Mouse (Mus musculus) kidney, postnatal 0 days (tissue): Measurements from ENCODE around the gene Uhrf1bp1. TPM values are rescaled to one million over a fixed set of nuclear protein-coding genes. Genes with fewer than 3 reads are reported as not detected.

Experiments
- ATAC-seq: fragments of 200-750 bp; cut with Nextera tagmentation; replicated peaks from 2 replicates; pipeline ENCODE4 v1.8.0; 2017; ENCODE audit warnings: low read depth, moderate number of reproducible peaks, moderate TSS enrichment, moderate library complexity; ENCODE audit not compliant: low FRiP score
- DNase-seq: peaks from one replicate; pipeline ENCODE4 v3.0.0-alpha.2; 2016; ENCODE audit warnings: low spot score
- H3K27ac ChIP-seq: fragments of 300-500 bp; sonication (generic); 2 replicates; pipeline ENCODE4 v1.5.1; 2014; ENCODE audit warnings: mild to moderate bottlenecking
- H3K27me3 ChIP-seq: fragments of 300-500 bp; sonication (generic); 2 replicates; pipeline ENCODE4 v1.6.1; 2014; ENCODE audit warnings: low read length, mixed read lengths; ENCODE audit not compliant: insufficient read depth
- H3K36me3 ChIP-seq: fragments of 300-500 bp; sonication (generic); 2 replicates; pipeline ENCODE4 v1.6.1; 2014; ENCODE audit warnings: low read length, mixed read lengths; ENCODE audit not compliant: insufficient read depth
- H3K4me1 ChIP-seq: fragments of 300-500 bp; sonication (generic); replicated peaks from 2 replicates; pipeline ENCODE4 v1.6.1; 2014; ENCODE audit warnings: antibody characterized with exemption, low read length, mixed read lengths; ENCODE audit not compliant: insufficient read depth
- H3K4me2 ChIP-seq: fragments of 300-500 bp; sonication (generic); 2 replicates; pipeline ENCODE4 v1.6.1; 2014; ENCODE audit warnings: mild to moderate bottlenecking, low read length, moderate library complexity, mixed read lengths
- H3K4me3 ChIP-seq: fragments of 300-500 bp; sonication (generic); replicated peaks from 2 replicates; pipeline ENCODE4 v1.5.1; 2014; ENCODE audit warnings: low read depth, low read length
- H3K9ac ChIP-seq: fragments of 300-500 bp; sonication (generic); 2 replicates; pipeline ENCODE4 v1.6.1; 2014; ENCODE audit warnings: low read depth, low read length
- H3K9me3 ChIP-seq: fragments of 300-500 bp; sonication (generic); replicated peaks from 2 replicates; pipeline ENCODE4 v1.6.1; 2016; ENCODE audit warnings: low read length, inconsistent platforms, mixed read lengths
- CTCF ChIP-seq: IDR thresholded peaks from 2 replicates; pipeline ENCODE4 v1.5.1; 2016; ENCODE audit warnings: antibody characterized with exemption, low read depth, mild to moderate bottlenecking, moderate library complexity
- WGBS: fragments of 180-500 bp; shearing (Covaris S2); extraction: QIAGEN DNeasy Blood & Tissue Kit; methylation state at CpG from one replicate; pipeline ENCODE4 v1.1.7; 2014; 5-methylcytosine and 5-hydroxymethylcytosine counted together
- polyA plus RNA-seq: library from polyadenylated mRNA; unstranded; fragments of >200 nt; fragmentation: Nextera tagmentation; extraction: Ambion mirVana; gene quantifications from 2 replicates; pipeline ENCODE4 v1.2.1, GENCODE M21; 2015

Uhrf1bp1 gene
- polyA plus RNA-seq, 1 experiment from 2014 or later, result 3.4 TPM

DNA sequence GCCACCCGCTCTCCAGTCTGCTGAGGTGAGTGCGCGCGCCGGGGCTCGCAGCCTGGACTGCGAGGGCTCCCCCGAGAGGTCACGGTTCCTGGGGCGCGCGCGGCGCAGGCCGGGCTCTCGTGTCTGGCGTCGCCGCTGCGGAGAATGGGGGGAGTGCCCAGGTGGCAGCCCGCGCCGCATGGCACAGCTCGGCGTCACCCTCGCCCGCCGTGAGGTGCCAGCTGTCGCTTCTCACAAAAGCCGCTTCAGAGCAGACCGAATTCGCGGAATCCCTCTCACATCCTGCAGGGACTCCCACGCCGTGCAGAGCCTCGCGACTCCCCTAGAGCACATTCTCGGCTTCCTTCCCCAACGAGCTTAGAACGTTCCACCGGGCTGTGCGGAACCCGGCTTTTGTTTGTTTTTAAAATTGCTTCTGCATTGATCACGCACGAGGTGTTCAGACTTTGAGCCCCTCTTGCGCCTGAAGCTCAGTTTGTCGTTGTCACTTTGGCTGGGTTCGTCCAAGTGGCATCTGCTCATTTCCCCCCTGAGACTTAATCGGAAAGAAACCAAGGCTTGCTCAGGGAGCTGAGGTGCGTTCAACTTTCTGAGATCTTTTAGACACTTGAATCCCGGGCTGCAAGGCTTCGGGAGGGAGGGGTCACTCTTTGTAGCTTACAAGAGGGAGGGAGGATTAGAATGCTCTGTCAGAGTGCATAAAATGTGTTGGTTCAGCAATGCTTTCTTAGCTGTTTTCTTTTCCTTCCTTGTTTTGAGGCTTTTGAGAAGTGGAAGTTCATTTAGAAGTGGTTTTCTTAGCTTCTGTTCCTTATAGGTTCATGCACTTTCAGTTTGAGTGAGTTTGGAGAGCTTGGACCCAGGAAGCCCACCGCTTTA, 53.6 kb downstream of the Uhrf1bp1 start, which contains the start of gene Taf11:
Gene Taf11, minus strand, starts transcription at position 223 of the 879 bp plus-strand sequence.
- Histone ChIP-seq H3K27ac (peak within 1 kb of the TSS; percentile 94), H3K9ac (peak within 1 kb of the TSS; percentile 86), H3K4me3 (peak within 1 kb of the TSS; percentile 91), H3K9me3 (no peaks in the 10 kb centered on the region), H3K4me1 (peaks cover 14% of the 10 kb centered on the region), H3K27me3 (no peaks in the 10 kb centered on the region), H3K36me3 (peaks cover 11% of the 10 kb centered on the region), H3K4me2 (peak within 1 kb of the TSS; percentile 85)
- WGBS, result 2% methylated on average over 50 of the region's 53 CpGs
- DNase-seq (peak; percentile 53), ATAC-seq (peak; percentile 50)
- no peak for TF ChIP-seq CTCF

DNA sequence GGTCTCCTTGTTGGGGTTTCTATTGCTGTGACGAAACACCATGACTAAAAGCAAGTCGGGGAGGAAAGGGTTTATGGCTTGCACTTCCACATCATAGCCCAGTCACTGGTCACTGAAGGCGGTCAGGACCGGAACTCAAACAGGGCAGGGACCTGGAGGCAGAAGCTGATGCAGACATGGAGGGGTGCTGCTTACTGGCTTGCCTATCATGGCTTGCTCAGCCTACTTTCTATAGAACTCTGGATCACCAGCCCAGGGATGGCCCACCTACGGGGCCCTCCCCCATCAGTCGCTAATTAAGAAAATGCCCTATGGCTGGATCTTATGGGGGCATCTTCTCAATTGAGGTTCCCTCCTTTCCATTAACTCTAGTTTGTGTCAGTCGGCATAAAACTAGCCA, 55.1 kb downstream of the Uhrf1bp1 start:
- H3K36me3 ChIP-seq, result peaks cover 8% of the 10 kb centered on the region
- TF ChIP-seq CTCF, result no peak
- no peak for ATAC-seq
- H3K9ac ChIP-seq, result no peak overlapping the region
- H3K4me2 ChIP-seq, result peak overlapping the region; percentile 85; the same call in 1 of the 2 replicates
- DNase-seq, result no peak
- H3K4me1 ChIP-seq, result peaks cover 14% of the 10 kb centered on the region
- H3K9me3 ChIP-seq, result no peaks in the 10 kb centered on the region
- 86% methylated on average over 7 of the region's 7 CpGs for WGBS
- H3K27ac ChIP-seq, result no peak overlapping the region
- H3K4me3 ChIP-seq, result no peak overlapping the region
- H3K27me3 ChIP-seq, result no peaks in the 10 kb centered on the region

DNA sequence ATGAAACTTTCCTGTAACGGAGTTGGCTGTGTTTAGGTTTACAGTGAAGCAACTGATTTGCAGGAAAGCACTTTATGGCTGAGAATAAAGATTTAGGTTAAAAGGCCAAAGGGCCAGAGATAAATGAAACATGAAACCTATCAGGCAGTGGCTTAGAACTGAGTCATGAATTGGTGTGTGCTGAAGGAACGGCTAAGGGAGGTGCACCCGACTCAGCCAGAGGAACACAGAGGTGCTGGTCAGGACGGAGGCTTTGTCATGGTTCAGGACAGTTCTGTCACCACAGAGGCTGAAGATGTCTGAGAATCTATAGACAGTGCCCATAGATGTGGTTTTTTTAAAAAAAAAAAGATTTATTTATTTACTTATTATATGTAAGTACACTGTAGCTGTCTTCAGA, 58.5 kb downstream of the Uhrf1bp1 start:
- DNase-seq (no peak), ATAC-seq (no peak)
- Histone ChIP-seq H3K9ac (no peak overlapping the region), H3K27me3 (no peaks in the 10 kb centered on the region), H3K9me3 (no peaks in the 10 kb centered on the region), H3K4me3 (no peak overlapping the region), H3K4me2 (no peak overlapping the region), H3K36me3 (peaks cover 8% of the 10 kb centered on the region), H3K4me1 (peaks cover 10% of the 10 kb centered on the region), H3K27ac (no peak overlapping the region)
- 55% methylated on average over 4 of the region's 4 CpGs for WGBS
- TF ChIP-seq CTCF, result no peak

DNA sequence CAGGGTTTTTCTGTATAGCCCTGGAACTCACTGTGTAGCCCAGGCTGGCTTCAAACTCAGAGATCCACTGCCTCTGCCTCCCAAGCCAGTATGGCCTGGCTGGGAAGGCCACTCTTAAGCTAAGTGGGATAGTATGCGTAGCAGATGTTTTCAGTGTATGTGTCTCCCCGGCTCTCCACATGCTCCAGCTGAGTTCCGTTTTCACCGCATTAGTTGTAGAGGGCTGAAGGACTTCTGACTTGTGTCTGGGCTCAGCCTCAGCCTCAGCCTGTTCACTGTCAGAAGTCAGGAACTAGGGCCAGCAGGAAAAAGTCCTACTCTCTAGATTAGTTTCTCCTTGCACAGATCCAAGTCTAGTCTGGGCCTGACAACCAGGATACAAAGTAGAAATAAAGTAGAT, 60.1 kb downstream of the Uhrf1bp1 start:
- no peak overlapping the region for H3K4me2 ChIP-seq
- 74% methylated on average over 4 of the region's 4 CpGs for WGBS
- peaks cover 9% of the 10 kb centered on the region; the same call in 1 of the 2 replicates for H3K4me1 ChIP-seq
- no peak overlapping the region for H3K9ac ChIP-seq
- H3K4me3 ChIP-seq, result no peak overlapping the region
- DNase-seq (peak; percentile 56), ATAC-seq (no peak)
- no peaks in the 10 kb centered on the region for H3K27me3 ChIP-seq
- H3K36me3 ChIP-seq, result peaks cover 8% of the 10 kb centered on the region
- no peak for TF ChIP-seq CTCF
- H3K27ac ChIP-seq, result no peak overlapping the region
- no peaks in the 10 kb centered on the region for H3K9me3 ChIP-seq

DNA sequence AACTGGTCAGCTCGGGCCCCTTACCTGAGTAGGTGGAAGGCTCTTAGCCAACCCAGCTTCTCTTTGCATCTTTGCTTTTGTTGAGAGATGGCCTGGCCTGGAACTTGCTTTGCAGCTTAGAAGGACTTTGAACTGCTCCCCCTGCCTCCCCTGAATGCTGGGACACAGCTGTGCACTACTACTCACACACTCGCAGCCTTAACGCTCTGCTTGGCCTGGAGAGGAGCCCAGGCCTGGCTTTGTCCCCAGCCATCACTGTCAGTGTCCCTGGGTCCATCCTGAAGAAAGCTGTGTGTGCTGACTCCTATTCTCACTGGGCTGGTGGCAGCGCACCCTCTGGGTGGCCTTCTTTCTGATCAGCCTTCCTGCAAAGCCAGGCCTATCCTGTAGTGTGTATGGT, 64.4 kb downstream of the Uhrf1bp1 start:
- WGBS, result 66% methylated on average over 4 of the region's 4 CpGs
- ATAC-seq (no peak), DNase-seq (no peak)
- no peak overlapping the region for H3K4me2 ChIP-seq
- H3K9ac ChIP-seq, result no peak overlapping the region
- no peaks in the 10 kb centered on the region for H3K27me3 ChIP-seq
- no peak overlapping the region for H3K4me3 ChIP-seq
- peaks cover 13% of the 10 kb centered on the region; the same call in 1 of the 2 replicates for H3K4me1 ChIP-seq
- peak overlapping the region; percentile 16; the same call in 1 of the 2 replicates for H3K27ac ChIP-seq
- H3K9me3 ChIP-seq, result no peaks in the 10 kb centered on the region
- TF ChIP-seq CTCF, result no peak
- H3K36me3 ChIP-seq, result no peaks in the 10 kb centered on the region

DNA sequence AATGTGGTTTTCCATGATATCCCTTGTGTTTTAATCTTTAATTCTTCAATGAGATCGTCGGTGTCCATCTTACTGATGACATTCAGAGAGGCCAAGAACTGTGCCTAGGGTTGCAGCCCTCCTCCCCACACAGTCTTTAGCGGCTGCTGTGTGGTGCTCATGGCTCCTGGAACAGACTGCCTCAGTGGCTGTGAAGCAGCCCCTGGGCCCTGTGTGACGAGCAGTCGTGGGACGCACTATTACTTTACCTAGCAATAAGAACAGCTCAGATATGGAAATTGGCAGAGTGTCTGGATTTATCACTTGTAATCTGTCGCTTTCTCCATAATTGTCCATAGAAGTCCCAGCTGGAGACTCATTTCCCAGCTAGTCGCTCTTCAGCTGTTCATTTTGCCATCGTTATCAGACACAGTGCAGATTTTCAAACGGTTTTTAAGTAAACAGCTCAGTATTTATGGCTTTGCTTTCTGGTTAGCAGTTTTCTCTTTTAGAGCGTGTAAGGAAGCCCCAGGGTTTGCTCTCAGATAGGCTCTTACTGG, 66.0 kb downstream of the Uhrf1bp1 start:
- 65% methylated on average over 11 of the region's 11 CpGs for WGBS
- peaks cover 13% of the 10 kb centered on the region; the same call in 1 of the 2 replicates for H3K4me1 ChIP-seq

More for the DNA sequence above, 66.0 kb downstream of the Uhrf1bp1 start:
- ATAC-seq (no peak), DNase-seq (no peak)
- Histone ChIP-seq H3K9me3 (no peaks in the 10 kb centered on the region), H3K27ac (no peak overlapping the region), H3K9ac (no peak overlapping the region), H3K4me2 (no peak overlapping the region), H3K27me3 (no peaks in the 10 kb centered on the region), H3K4me3 (no peak overlapping the region), H3K36me3 (no peaks in the 10 kb centered on the region)
- TF ChIP-seq CTCF, result no peak
